Mouse (Mus musculus) forebrain, embryonic 11.5 days (tissue): ENCODE measurements at regions not wholly inside any gene's neighbourhood (a gene's known extent, or its start where the extent isn't known, plus 50 kb on each side); places are given as distances from the start of the nearest gene placed in this dataset.

ENCODE experiments used
- ATAC-seq: fragments of 200-750 bp; cut with Nextera tagmentation; replicated peaks from 2 replicates; pipeline ENCODE4 v1.8.0; 2017; ENCODE audit warnings: moderate TSS enrichment; ENCODE audit not compliant: low FRiP score
- DNase-seq: peaks from one replicate; pipeline ENCODE4 v3.0.0-alpha.2; 2017; ENCODE audit warnings: low spot score
- H3K27ac ChIP-seq: fragments of 300-500 bp; sonication (generic); 2 replicates; pipeline ENCODE4 v1.5.1; 2014; ENCODE audit warnings: low read depth, low read length
- H3K27me3 ChIP-seq: fragments of 300-500 bp; sonication (generic); 2 replicates; pipeline ENCODE4 v1.6.1; 2014; ENCODE audit warnings: mild to moderate bottlenecking, low read length, mixed read lengths; ENCODE audit not compliant: control insufficient read depth, insufficient read depth
- H3K36me3 ChIP-seq: fragments of 300-500 bp; sonication (generic); 2 replicates; pipeline ENCODE4 v1.6.1; 2014; ENCODE audit warnings: mild to moderate bottlenecking, low read length, moderate library complexity, mixed read lengths; ENCODE audit not compliant: control insufficient read depth, insufficient read depth
- H3K4me1 ChIP-seq: fragments of 300-500 bp; sonication (generic); replicated peaks from 2 replicates; pipeline ENCODE4 v1.6.1; 2014; ENCODE audit warnings: low read length, mixed read lengths; ENCODE audit not compliant: control insufficient read depth, insufficient read depth
- H3K4me2 ChIP-seq: fragments of 300-500 bp; sonication (generic); 2 replicates; pipeline ENCODE4 v1.6.1; 2014; ENCODE audit warnings: low read depth, mild to moderate bottlenecking, low read length, moderate library complexity, mixed read lengths; ENCODE audit not compliant: severe bottlenecking
- H3K4me3 ChIP-seq: fragments of 300-500 bp; sonication (generic); 2 replicates; pipeline ENCODE4 v1.5.1; 2014; ENCODE audit warnings: low read depth, low read length
- H3K9ac ChIP-seq: fragments of 300-500 bp; sonication (generic); 2 replicates; pipeline ENCODE4 v1.6.1; 2014; ENCODE audit warnings: low read length
- H3K9me3 ChIP-seq: fragments of 300-500 bp; sonication (generic); 2 replicates; pipeline ENCODE4 v1.6.1; 2016; ENCODE audit warnings: low read length, mixed read lengths; ENCODE audit not compliant: control insufficient read depth
- WGBS: fragments of 180-500 bp; shearing (Covaris S2); extraction: QIAGEN DNeasy Blood & Tissue Kit; methylation state at CpG from one replicate; pipeline ENCODE4 v1.1.7; 2014; 5-methylcytosine and 5-hydroxymethylcytosine counted together

- DNase-seq: no peak
Observed at GRCm38 (mm10) chr5:91816376-91816950, 146.4 kb downstream of the Rchy1 start.

GRCm38 (mm10) chr5:91814956-91815355, 147.9 kb downstream of the Rchy1 start:
- no peak overlapping the region for H3K27ac ChIP-seq
- DNase-seq: no peak
- H3K27me3 ChIP-seq: no peaks in the 10 kb centered on the region
- 69% methylated on average over 6 of the region's 6 CpGs for WGBS
- ATAC-seq: no peak
- no peak overlapping the region for H3K9ac ChIP-seq
- no peak overlapping the region for H3K4me2 ChIP-seq
- no peaks in the 10 kb centered on the region for H3K9me3 ChIP-seq
- no peaks in the 10 kb centered on the region for H3K36me3 ChIP-seq
- no peaks in the 10 kb centered on the region; the same call in 1 of the 2 replicates for H3K4me1 ChIP-seq
- no peak overlapping the region for H3K4me3 ChIP-seq

More at GRCm38 (mm10) chr5:91816376-91816950, 146.4 kb downstream of the Rchy1 start:
- no peak overlapping the region for H3K4me3 ChIP-seq
- H3K9me3 ChIP-seq: no peaks in the 10 kb centered on the region
- 85% methylated on average over 3 of the region's 3 CpGs for WGBS
- ATAC-seq: no peak
- no peaks in the 10 kb centered on the region for H3K36me3 ChIP-seq
- H3K9ac ChIP-seq: no peak overlapping the region
- H3K4me1 ChIP-seq: no peaks in the 10 kb centered on the region; the same call in 1 of the 2 replicates
- H3K27ac ChIP-seq: no peak overlapping the region
- no peaks in the 10 kb centered on the region for H3K27me3 ChIP-seq
- no peak overlapping the region for H3K4me2 ChIP-seq

GRCm38 (mm10) chr5:91814417-91814762, 148.5 kb downstream of the Rchy1 start:
- no peak overlapping the region for H3K9ac ChIP-seq
- H3K27ac ChIP-seq: no peak overlapping the region
- no peak overlapping the region for H3K4me3 ChIP-seq
- 87% methylated on average over 4 of the region's 4 CpGs for WGBS
- H3K9me3 ChIP-seq: no peaks in the 10 kb centered on the region
- no peaks in the 10 kb centered on the region for H3K27me3 ChIP-seq
- no peaks in the 10 kb centered on the region for H3K36me3 ChIP-seq
- DNase-seq (no peak), ATAC-seq (no peak)
- no peak overlapping the region for H3K4me2 ChIP-seq
- H3K4me1 ChIP-seq: no peaks in the 10 kb centered on the region; the same call in 1 of the 2 replicates

- no peak overlapping the region for H3K4me3 ChIP-seq
- no peak overlapping the region for H3K27ac ChIP-seq
- no peaks in the 10 kb centered on the region for H3K36me3 ChIP-seq
- no peak for ATAC-seq
- H3K4me1 ChIP-seq: no peaks in the 10 kb centered on the region; the same call in 1 of the 2 replicates
- H3K27me3 ChIP-seq: no peaks in the 10 kb centered on the region
- no peaks in the 10 kb centered on the region for H3K9me3 ChIP-seq
- no peak for DNase-seq
- no peak overlapping the region for H3K4me2 ChIP-seq
- H3K9ac ChIP-seq: no peak overlapping the region
- 90% methylated on average over 5 of the region's 5 CpGs for WGBS
Observed at GRCm38 (mm10) chr5:91813547-91814416, 149.1 kb downstream of the Rchy1 start.

GRCm38 (mm10) chr5:91807070-91808065, 155.5 kb downstream of the Rchy1 start:
- no peaks in the 10 kb centered on the region for H3K36me3 ChIP-seq
- no peak overlapping the region for H3K9ac ChIP-seq
- ATAC-seq: no peak
- WGBS: 82% methylated on average over 18 of the region's 18 CpGs
- H3K27ac ChIP-seq: no peak overlapping the region
- no peak overlapping the region for H3K4me2 ChIP-seq
- no peaks in the 10 kb centered on the region for H3K27me3 ChIP-seq
- no peaks in the 10 kb centered on the region for H3K4me1 ChIP-seq
- DNase-seq: no peak
- H3K9me3 ChIP-seq: no peaks in the 10 kb centered on the region
- H3K4me3 ChIP-seq: no peak overlapping the region

GRCm38 (mm10) chr5:91801297-91801980, 161.4 kb downstream of the Rchy1 start:
- Histone ChIP-seq H3K4me1 (no peaks in the 10 kb centered on the region), H3K9me3 (no peaks in the 10 kb centered on the region), H3K36me3 (no peaks in the 10 kb centered on the region), H3K4me3 (no peak overlapping the region), H3K27me3 (no peaks in the 10 kb centered on the region), H3K9ac (no peak overlapping the region), H3K4me2 (no peak overlapping the region), H3K27ac (no peak overlapping the region)
- DNase-seq: no peak
- WGBS: 87% methylated on average over 3 of the region's 3 CpGs
- ATAC-seq: no peak

- no peak overlapping the region for H3K27ac ChIP-seq
- 89% methylated on average over 3 of the region's 3 CpGs for WGBS
Observed at GRCm38 (mm10) chr5:91797362-91797761, 165.5 kb downstream of the Rchy1 start.

GRCm38 (mm10) chr5:91792732-91793131, 170.1 kb downstream of the Rchy1 start:
- no peak overlapping the region for H3K9ac ChIP-seq
- no peaks in the 10 kb centered on the region for H3K27me3 ChIP-seq
- WGBS: 68% methylated on average over 6 of the region's 6 CpGs
- H3K9me3 ChIP-seq: no peaks in the 10 kb centered on the region
- DNase-seq (no peak), ATAC-seq (no peak)
- no peaks in the 10 kb centered on the region for H3K36me3 ChIP-seq
- no peak overlapping the region for H3K27ac ChIP-seq
- H3K4me1 ChIP-seq: no peaks in the 10 kb centered on the region
- H3K4me2 ChIP-seq: no peak overlapping the region
- no peak overlapping the region for H3K4me3 ChIP-seq

More at GRCm38 (mm10) chr5:91797362-91797761, 165.5 kb downstream of the Rchy1 start:
- no peak overlapping the region for H3K9ac ChIP-seq
- no peak overlapping the region for H3K4me3 ChIP-seq
- ATAC-seq: no peak
- no peaks in the 10 kb centered on the region for H3K36me3 ChIP-seq
- H3K4me2 ChIP-seq: no peak overlapping the region
- no peaks in the 10 kb centered on the region for H3K27me3 ChIP-seq
- H3K9me3 ChIP-seq: no peaks in the 10 kb centered on the region
- no peaks in the 10 kb centered on the region for H3K4me1 ChIP-seq
- no peak for DNase-seq
